Mouse (Mus musculus) yolk sac, embryonic 10.5 days (tissue): Measurements from ENCODE around the gene Gm28372.

Experiments
- DNase-seq: peaks from one replicate; pipeline ENCODE4 v3.0.0-alpha.2; 2017; ENCODE audit warnings: low spot score

Gene Gm28372

DNA sequence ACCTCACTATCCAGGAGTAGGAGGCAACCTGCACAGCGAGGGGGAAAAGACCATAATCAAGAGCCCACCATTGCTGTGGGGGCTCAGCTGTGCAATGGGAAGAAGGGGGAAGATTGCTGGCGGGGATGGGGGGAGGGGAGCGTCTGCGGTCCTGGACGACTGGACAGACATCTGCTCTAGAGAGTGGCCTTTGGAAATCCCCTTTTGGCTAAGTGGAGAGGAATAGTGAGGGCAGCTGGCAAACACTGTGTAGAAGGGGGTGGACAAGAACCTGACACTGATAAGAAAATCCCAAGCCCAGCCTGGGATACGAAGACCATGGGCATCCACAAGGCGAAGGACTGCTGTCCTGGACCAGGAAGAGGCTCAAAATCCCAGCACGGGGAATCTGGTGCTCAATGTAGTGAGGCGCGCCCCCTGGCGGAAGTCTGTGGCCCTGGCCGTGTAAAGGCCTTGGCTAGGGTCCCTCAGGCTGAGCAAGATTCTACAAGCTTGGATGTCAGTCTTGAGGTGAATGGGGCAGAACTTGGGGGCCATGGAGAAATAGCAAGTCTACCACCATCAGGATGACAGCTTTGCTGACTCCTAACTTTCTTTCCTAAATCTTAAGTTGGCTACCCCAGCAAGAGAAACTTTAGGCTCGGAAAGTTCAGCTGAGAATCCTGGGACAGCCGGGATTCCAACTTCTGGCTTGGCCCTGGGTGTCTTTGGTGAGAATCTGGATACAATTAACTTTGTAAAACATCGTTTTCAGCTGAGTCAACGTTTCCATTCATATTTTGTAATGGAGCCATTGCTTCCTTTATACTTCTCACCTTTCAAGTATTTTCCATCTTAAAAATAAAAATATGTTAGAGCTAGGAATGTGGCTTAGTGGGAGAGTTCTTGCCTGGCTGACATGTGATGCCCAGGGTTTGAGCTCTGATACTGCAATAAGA is 6.8 kb downstream of the Gm28372 start:
- DNase-seq = peak; percentile 60

DNA sequence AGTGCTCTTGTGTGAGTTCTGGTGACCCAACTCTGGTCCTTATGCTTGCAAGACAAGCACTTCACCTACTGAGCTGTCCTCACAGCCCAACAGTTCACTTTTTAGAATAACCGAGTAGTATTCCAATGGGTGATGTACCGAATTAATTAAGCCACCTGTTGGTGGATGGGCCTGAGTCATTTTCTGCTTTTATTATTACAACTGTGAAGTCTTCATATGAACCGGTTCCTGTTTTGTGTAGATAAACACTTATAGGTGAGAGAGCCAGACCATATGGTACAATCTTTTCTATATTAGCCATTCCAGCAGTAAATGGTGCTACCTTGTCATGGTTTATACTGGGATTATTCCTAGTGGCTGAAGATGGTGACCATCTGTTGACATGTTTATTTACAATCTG is 7.7 kb downstream of the Gm28372 start:
- DNase-seq = no peak

- no peak for DNase-seq
Measured at GRCm38 (mm10) chr2:130414094-130414856, 9.2 kb downstream of the Gm28372 start.

DNA sequence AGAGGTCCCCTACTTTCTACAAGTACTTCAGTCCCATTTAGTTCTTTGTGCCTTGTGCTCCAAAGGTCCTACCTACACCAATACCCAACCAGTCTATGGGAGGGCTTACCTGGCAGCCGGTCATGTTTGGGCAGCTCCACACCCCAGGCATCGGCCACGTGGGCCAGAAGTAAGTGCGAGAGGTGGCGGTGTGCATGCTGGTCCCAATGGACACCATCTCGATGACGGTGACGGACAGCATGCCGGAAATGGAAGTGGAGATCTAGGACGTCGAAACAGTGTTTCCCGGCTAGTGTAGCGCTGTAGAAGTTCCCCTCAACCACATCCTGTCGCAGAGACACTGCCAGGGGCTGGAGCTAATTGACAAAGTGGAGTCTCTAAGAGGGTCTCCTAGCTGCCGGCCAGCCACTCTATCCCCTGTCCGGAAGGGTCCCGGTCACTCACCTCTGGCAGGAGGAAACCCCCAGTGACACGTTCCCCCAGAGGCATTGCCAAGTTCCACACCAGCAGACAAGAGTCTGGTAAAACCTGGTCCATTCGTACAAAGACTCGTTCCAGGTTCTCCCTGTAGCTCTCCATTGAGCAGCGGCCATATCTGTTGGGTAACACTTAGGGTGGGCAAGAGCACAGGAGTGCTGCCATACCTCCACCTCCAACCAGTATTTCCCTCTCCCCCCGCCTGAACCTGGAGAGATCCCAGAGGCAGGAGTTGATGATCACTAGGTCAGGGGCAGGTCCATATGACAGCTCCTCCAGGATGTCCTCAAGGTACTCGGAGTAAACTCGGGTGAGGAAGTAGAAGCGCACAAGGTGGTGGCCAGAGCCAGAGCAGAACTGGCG is 17.0 kb downstream of the Gm28372 start:
- DNase-seq = no peak

GRCm38 (mm10) chr2:130423397-130424125 is 18.5 kb downstream of the Gm28372 start:
- peak; percentile 84 for DNase-seq

- DNase-seq = peak; percentile 93
Measured at GRCm38 (mm10) chr2:130424126-130424853, 19.3 kb downstream of the Gm28372 start, which contains the start of the genes Vps16 and Pced1a. Gene Vps16, plus strand, starts transcription at chr2:130424339. Gene Pced1a, minus strand, starts transcription at chr2:130424701.

DNA sequence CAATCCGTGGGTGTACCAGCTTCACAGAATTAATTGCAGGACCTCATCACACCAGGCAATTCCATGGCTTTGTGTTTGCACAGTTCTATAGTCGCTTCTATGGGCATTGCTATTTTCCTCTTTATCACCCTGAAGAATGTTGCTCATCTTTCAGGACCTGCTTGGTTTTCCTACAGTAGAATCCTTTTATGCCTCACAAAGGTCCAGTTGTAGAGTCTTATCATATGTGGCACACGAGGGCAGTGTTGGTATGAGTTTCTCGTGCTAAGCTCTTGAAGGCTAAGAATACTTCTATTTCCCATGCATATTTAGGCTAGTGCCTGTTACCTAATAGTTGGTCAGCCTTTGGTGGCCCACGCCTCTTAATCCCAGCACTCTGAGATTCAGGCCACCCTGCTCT is 20.1 kb downstream of the Gm28372 start:
- no peak for DNase-seq

- no peak for DNase-seq
Measured at GRCm38 (mm10) chr2:130429851-130430250, 24.8 kb downstream of the Gm28372 start.

DNA sequence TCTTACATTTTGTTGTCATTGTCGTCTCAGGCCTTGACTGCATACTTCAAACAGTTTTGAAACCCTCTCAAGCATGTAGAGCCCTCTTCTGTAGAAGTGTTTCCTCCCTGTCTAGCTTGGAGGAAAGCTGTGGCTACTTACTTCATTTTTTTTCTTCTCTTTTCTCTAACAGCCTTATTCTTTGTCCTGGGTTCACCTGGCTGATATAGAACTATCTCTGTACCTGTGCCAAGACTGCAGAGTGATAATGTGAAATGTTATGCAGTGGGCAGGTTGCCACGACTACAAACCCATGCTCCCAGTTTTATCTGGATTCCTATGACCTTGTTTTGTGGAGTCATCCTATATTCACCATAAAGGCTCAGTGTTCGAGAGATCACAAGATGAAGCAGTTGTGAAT is 25.4 kb downstream of the Gm28372 start:
- DNase-seq = no peak

DNA sequence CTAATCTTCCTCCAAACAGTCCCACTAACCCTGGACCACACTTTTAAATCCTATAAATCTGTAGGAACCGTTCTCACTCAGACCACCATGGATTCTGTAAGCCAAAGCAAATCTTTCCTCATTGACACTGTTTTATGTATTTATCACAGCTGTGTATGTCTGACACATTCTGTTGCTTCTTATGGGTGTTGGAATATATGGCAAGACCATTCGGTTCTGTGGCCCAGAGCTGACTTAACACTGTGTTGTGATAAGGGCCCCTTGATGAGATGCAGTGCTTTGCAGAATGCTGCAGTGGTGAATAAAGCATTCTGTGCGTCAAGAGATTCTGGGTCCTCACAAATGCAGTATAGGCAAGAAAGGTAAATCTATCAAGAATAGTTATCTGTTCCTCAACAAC is 27.1 kb downstream of the Gm28372 start:
- DNase-seq = no peak

DNA sequence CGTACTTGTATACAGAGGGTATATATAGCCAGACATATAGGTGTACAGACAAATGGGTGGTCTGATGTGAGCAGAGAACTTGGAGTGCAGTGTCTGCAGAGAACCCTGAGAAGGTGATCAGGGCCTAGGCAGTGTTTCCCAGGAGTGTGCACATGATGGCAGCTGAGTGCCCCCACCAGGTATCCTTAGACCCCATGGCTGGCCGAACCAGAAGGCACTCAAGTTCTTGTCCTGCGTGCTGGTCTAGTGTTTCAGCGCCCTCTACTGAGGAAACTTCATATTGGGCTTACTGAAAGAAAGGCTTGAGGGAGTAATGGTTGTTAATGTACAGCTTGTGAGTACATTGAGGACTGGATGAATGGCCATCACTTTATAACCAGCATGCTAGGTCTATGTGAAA is 28.1 kb downstream of the Gm28372 start:
- DNase-seq = no peak

- no peak for DNase-seq
Measured at GRCm38 (mm10) chr2:130436769-130437168, 31.7 kb downstream of the Gm28372 start.

GRCm38 (mm10) chr2:130438861-130439260 is 33.8 kb downstream of the Gm28372 start:
- DNase-seq = no peak

DNA sequence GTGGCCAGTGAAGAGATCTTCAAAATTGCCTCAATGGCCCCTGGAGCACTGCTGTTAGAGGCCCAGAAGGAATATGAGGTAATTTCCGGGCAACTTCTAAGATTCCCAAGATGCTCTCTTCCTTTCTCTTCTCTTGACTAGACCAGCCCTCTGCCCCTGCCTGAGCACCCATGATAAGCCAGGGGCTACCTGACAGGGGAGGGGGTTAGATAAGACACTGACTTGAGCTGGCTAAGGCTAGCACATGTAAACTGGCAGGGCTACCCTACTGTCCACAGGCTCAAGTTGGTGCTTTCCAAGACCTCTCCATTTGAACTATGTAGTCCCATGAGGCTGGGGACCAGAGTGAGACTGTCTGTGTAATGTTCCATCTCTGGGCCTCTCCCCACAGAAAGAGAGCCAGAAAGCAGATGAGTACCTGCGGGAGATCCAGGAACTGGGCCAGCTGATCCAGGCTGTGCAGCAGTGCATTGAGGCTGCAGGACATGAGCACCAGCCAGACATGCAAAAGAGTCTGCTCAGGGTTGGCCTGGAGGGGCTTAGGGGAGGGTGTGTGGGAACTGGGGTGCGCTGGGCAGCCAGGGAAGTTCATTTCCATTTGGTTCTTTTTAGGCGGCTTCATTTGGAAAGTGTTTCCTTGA is 34.9 kb downstream of the Gm28372 start:
- no peak for DNase-seq

DNA sequence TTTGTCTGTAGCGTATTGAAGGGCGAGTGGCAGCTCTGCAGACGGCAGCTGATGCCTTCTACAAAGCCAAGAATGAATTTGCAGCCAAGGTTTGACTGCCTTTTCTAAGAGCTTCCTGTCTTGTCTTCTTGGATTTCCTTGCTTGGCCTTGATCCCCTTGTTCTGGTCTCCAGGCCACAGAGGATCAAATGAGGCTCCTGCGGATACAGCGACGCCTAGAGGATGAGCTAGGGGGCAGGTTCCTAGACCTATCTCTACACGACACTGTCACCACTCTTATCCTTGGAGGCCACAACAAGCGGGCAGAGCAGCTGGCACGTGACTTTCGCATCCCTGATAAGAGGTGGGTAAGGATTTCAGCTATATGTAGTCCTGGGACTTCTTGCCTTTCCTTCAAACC is 37.1 kb downstream of the Gm28372 start:
- no peak for DNase-seq

DNA sequence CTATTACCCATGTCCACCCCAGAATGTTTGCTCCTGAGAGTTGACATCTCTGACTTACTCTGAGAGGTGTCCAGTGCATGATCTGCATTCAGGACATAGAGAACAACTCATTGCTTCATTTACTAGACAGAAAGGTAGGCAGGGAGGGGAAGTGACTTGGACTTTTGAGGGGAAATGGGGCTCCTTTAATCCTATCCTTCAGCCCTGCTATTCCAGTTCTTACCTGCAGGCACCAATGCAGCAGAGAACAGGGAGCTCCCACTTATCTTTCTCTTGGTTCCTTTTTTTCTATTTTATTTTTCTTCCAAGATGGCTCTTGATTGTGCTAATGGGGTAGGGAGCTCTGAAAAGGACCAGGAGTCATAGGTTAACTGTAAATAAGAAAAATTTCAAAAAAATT is 43.4 kb downstream of the Gm28372 start:
- DNase-seq = no peak

DNA sequence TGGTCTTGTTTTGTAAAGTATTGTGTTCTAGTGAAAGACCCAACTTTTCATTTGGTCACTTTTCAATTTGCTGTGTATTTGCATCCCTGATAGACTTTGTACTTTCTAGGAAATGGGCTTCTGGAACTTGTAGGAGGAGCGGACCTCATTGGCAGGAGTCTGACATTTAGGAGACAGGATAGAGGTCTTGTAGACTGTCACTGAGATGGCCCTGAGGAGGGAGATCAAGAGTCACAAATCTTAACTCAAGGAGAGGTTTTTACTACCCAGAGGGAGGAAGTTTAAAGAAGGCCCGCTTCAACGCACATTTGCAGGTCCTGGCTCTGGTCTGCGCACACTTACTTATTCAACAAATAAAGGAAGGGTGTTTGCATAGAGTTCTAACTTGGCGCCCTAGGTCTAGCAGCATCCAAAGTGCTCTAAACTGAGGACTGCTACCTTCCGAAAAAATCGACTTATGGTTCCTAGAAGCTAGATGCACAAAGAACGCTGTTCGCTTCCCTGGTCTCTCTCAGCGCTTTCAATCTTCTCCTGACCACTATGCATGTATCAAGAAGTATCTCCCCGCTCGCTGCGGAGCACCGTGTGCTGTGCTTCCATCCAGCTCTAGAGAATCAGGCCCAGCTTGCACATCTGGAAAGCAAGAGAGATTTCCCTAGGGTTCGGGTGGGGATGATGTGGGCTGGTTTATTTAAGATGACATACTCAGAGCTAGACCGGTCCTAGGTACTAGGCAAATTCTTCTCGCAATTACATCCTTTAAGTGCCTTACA is 44.2 kb downstream of the Gm28372 start:
- DNase-seq = no peak

GRCm38 (mm10) chr2:130449794-130450433 is 44.9 kb downstream of the Gm28372 start, which contains the start of gene Ptpra:
Gene Ptpra, plus strand, starts transcription at chr2:130450278.
- peak; percentile 92 for DNase-seq

- no peak for DNase-seq
Measured at GRCm38 (mm10) chr2:130450434-130450796, 45.4 kb downstream of the Gm28372 start.
